Mouse (Mus musculus): Measurements from ENCODE around the gene Lrrc8c. TPM values are rescaled to one million over a fixed set of nuclear protein-coding genes. Genes with fewer than 3 reads are reported as not detected.

Gene Lrrc8c
- total and polyA plus RNA-seq, 3 experiments = 33.0 to 46.0 TPM; not detected in 1

DNA sequence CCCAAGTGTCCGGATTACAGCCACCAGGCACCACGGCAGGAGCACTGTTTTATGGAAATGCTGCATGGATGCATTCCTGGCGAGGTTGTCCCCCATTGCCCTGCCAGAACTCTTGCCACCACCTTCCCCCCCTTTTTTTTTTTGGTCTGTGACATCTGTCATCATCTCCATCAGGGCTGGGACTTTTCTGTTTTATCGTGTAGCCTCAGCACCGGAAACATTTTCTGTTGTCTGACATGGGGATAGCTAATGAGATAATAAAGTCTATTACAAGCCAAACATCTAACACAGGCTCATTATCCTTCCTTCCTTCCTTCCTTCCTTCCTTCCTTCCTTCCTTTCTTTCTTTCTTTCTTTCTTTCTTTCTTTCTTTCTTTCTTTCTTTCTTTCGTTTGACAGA is 119.7 kb downstream of the Lrrc8c start:
- Histone ChIP-seq H3K27ac (ENCODE audit: control insufficient read depth, low read depth, low read length) (peak overlapping the region; percentile 94), H3K27me3 (ENCODE audit: control insufficient read depth in 1 of 2, insufficient read depth in 2 of 2, low read length in 2 of 2) (no peaks in the 10 kb centered on the region), H3K4me1 (ENCODE audit: control insufficient read depth in 1 of 2, insufficient read depth in 2 of 2, low read length in 2 of 2) (peaks cover 27 to 43% of the 10 kb centered on the region in 2 experiments), H3K9me3 (replicated peaks; ENCODE audit: insufficient read depth, low read length) (no peaks in the 10 kb centered on the region), H3K9ac (ENCODE audit: control insufficient read depth, low read depth, low read length, poor library complexity, severe bottlenecking) (peak overlapping the region; percentile 39), H3K79me2 (ENCODE audit: control insufficient read depth, insufficient read depth, low read length, poor library complexity) (no peaks in the 10 kb centered on the region), H3K36me3 (ENCODE audit: control insufficient read depth in 1 of 2, insufficient read depth in 2 of 2, low read length in 2 of 2) (peaks cover 0 to 25% of the 10 kb centered on the region in 2 experiments; a peak in 2 of 4 replicates), H3K4me3 (ENCODE audit: control insufficient read depth in 1 of 2, insufficient read depth in 1 of 2, low read depth in 2 of 2, low read length in 2 of 2) (peak overlapping the region in 1 of 2 experiments; percentile 5; a peak in 1 of 4 replicates)
- DNase-seq (ENCODE audit: low read depth, low spot score) = peak; percentile 90
- peak; percentile 91 for TF ChIP-seq ETS1 (IDR thresholded peaks at IDR 0.05; ENCODE audit: low read depth, low read length)
- TF ChIP-seq SMC3 (IDR thresholded peaks at IDR 0.05; ENCODE audit: low read depth, low read length) = no peak
- no peak for TF ChIP-seq ZC3H11A (IDR thresholded peaks at IDR 0.05; ENCODE audit: low read depth, low read length)
- TF ChIP-seq ZKSCAN1 (IDR thresholded peaks at IDR 0.05; ENCODE audit: low read depth, low read length) = no peak
- no peak for TF ChIP-seq UBTF (IDR thresholded peaks at IDR 0.05; ENCODE audit: borderline replicate concordance, insufficient read depth, low read depth, low read length)
- TF ChIP-seq MXI1 (IDR thresholded peaks at IDR 0.05; ENCODE audit: low read depth, low read length) = peak; percentile 42; the same call in 1 of the 2 replicates
- no peak for TF ChIP-seq JUND (IDR thresholded peaks at IDR 0.05; ENCODE audit: low read depth, low read length)
- TF ChIP-seq RAD21 (IDR thresholded peaks at IDR 0.05; ENCODE audit: low read depth, low read length) = no peak
- TF ChIP-seq MEF2A (IDR thresholded peaks at IDR 0.05; ENCODE audit: extremely low read depth, insufficient replicate concordance, low read depth, low read length, poor library complexity, severe bottlenecking) = no peak
- TF ChIP-seq E2F4 (IDR thresholded peaks at IDR 0.05; ENCODE audit: borderline replicate concordance, low read depth, low read length) = no peak
- no peak; the same call in 1 of the 2 replicates for TF ChIP-seq MYC (IDR thresholded peaks at IDR 0.05; ENCODE audit: low read depth, low read length)
- peak; percentile 95 for TF ChIP-seq TCF12 (IDR thresholded peaks at IDR 0.05; ENCODE audit: low read depth, low read length)
- TF ChIP-seq KAT2A (conservative IDR thresholded peaks at IDR 0.05; ENCODE audit: low read depth, low read length) = no peak
- peak; percentile 96 for TF ChIP-seq ZNF384 (IDR thresholded peaks at IDR 0.05; ENCODE audit: low read depth, low read length)
- TF ChIP-seq CHD2 (IDR thresholded peaks at IDR 0.05; ENCODE audit: low read length) = no peak
- 0 out of 2 replicates have a peak, but pooled peaks have one; percentile 10 for TF ChIP-seq BHLHE40 (IDR thresholded peaks at IDR 0.05; ENCODE audit: borderline replicate concordance, low read depth, low read length)
- no peak for TF ChIP-seq NELFE (IDR thresholded peaks at IDR 0.05; ENCODE audit: low read depth, low read length)
- no peak for TF ChIP-seq MYB (IDR thresholded peaks at IDR 0.05; ENCODE audit: low read depth, low read length)
- TF ChIP-seq TAL1 (IDR thresholded peaks at IDR 0.05; ENCODE audit: low read length) = peak; percentile 82
- TF ChIP-seq POLR2AphosphoS2 (IDR thresholded peaks at IDR 0.05; ENCODE audit: low read length) = no peak
- no peak for TF ChIP-seq MAFK (IDR thresholded peaks at IDR 0.05; ENCODE audit: borderline replicate concordance, low read depth, low read length)
- no peak for TF ChIP-seq ZMIZ1 (IDR thresholded peaks at IDR 0.05; ENCODE audit: low read depth, low read length)
- TF ChIP-seq CTCF (IDR thresholded peaks at IDR 0.05 in 2 of 3, conservative IDR thresholded peaks at IDR 0.05 in 1 of 3; ENCODE audit: control insufficient read depth in 1 of 3, insufficient read depth in 1 of 3, low read depth in 2 of 3, low read length in 3 of 3, poor library complexity in 1 of 3, severe bottlenecking in 1 of 3) = no peak
- no peak for TF ChIP-seq GABPA (IDR thresholded peaks at IDR 0.05; ENCODE audit: low read depth, low read length)
- no peak for TF ChIP-seq MAX (IDR thresholded peaks at IDR 0.05; ENCODE audit: low read length)
- no peak for TF ChIP-seq CHD1 (IDR thresholded peaks at IDR 0.05; ENCODE audit: low read depth, low read length)
- no peak for TF ChIP-seq ELF1 (IDR thresholded peaks at IDR 0.05; ENCODE audit: low read depth, low read length)
- peak; percentile 76 for TF ChIP-seq RCOR1 (IDR thresholded peaks at IDR 0.05; ENCODE audit: low read depth, low read length)
- TF ChIP-seq NRF1 (IDR thresholded peaks at IDR 0.05; ENCODE audit: insufficient read depth, low read depth, low read length, poor library complexity, severe bottlenecking) = no peak
- no peak for TF ChIP-seq USF2 (IDR thresholded peaks at IDR 0.05; ENCODE audit: borderline replicate concordance in 1 of 2, insufficient read depth in 1 of 2, low read depth in 1 of 2, low read length in 2 of 2)
- peak; percentile 94 for TF ChIP-seq GATA1 (IDR thresholded peaks at IDR 0.05; ENCODE audit: low read depth, low read length)
- 0 out of 2 replicates have a peak, but pooled peaks have one; percentile 25 for TF ChIP-seq MAZ (IDR thresholded peaks at IDR 0.05; ENCODE audit: low read depth, low read length)
- TF ChIP-seq POLR2AphosphoS5 (IDR thresholded peaks at IDR 0.05; ENCODE audit: borderline replicate concordance, low read depth, low read length) = no peak
- no peak for TF ChIP-seq POLR2A (IDR thresholded peaks at IDR 0.05; ENCODE audit: control insufficient read depth in 1 of 2, insufficient read depth in 1 of 2, low read depth in 1 of 2, low read length in 2 of 2, poor library complexity in 1 of 2)
- peak; percentile 71 for TF ChIP-seq SIN3A (IDR thresholded peaks at IDR 0.05; ENCODE audit: low read length)
- no peak for TF ChIP-seq HCFC1 (IDR thresholded peaks at IDR 0.05; ENCODE audit: low read depth, low read length)
- TF ChIP-seq EP300 (IDR thresholded peaks at IDR 0.05; ENCODE audit: low read depth in 1 of 2, low read length in 2 of 2) = peak; percentile 93 to 95
- no peak for TF ChIP-seq TBP (IDR thresholded peaks at IDR 0.05; ENCODE audit: low read depth, low read length)

All from MEL (cell line).